Mouse (Mus musculus): ENCODE measurements around the gene Oprd1. TPM values are rescaled to one million over a fixed set of nuclear protein-coding genes. Genes with fewer than 3 reads are reported as not detected.

Oprd1 gene
- 1.1 and 1.2 TPM in 2 replicates for polyA plus RNA-seq (2015; fragmentation: Nextera tagmentation; extraction: Ambion mirVana)

DNA sequence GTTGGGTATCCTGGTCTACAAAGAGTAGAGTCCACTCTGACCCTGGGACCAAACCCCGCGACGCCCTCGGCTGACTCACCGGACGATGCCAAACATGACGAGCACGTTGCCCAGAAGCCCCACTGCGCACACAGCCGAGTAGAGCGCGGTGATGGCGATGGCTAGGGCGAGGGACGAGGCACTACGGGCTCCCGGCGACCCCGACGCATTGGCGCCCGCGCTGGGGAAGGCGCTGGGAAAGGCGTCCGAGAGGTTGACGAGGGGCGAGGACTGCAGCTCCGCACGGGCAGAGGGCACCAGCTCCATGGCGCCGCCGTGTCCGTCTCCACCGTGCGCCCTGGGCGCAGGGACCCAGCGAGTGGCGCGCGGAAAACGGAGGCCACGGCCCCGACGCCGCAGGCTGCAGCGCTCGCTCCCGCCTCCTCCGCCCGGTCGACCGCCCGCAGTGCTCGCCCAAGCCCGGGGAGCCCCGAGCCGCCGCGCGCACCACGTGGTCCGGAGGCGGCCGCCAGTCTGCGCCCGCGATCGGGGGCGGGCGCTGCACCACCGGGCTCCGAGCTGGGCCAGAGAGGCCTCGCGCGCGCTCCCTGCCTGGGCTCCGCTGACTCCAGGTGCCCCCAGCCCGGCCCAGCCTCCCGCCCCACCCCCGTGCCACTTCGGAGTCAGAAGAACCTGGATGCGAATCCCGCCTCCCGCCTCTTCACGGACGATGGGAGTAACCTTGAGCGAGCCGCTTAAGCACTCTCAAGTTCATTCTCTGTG lies at the start of gene Oprd1:
Gene Oprd1, minus strand, starts transcription at position 407 of the 762 bp plus-strand sequence.

GRCm38 (mm10) chr4:132074933-132075769 lies 69.1 kb downstream of the Oprd1 start, which contains the start of gene Epb41:
TSS of gene Epb41 (minus strand) at chr4:132075321.

GRCm38 (mm10) chr4:132074077-132074932 lies 70.0 kb downstream of the Oprd1 start, which contains the start of gene Gm10300:
TSS of gene Gm10300 (plus strand) at chr4:132074697.

Other genes with a start within 250 kb of the Oprd1 start
- gene Tmem200b, start 222.7 kb downstream of the Oprd1 start, polyA plus RNA-seq (2015; fragmentation: Nextera tagmentation; extraction: Ambion mirVana) = 1.2 and 1.5 TPM in 2 replicates
- 0.10 TPM in 1 of 2 replicates, not detected in the other for gene Gm10300, start 69.8 kb downstream of the Oprd1 start, polyA plus RNA-seq (2015; fragmentation: Nextera tagmentation; extraction: Ambion mirVana)
- gene Epb41, start 69.2 kb downstream of the Oprd1 start, polyA plus RNA-seq (2015; fragmentation: Nextera tagmentation; extraction: Ambion mirVana) = 21.9 and 22.0 TPM in 2 replicates
- gene Ythdf2, start 67.8 kb upstream of the Oprd1 start, polyA plus RNA-seq (2015; fragmentation: Nextera tagmentation; extraction: Ambion mirVana) = 63.8 and 68.9 TPM in 2 replicates
- gene Gmeb1, start 117.1 kb upstream of the Oprd1 start, polyA plus RNA-seq (2015; fragmentation: Nextera tagmentation; extraction: Ambion mirVana) = 22.1 and 28.6 TPM in 2 replicates
- gene Taf12, start 129.9 kb upstream of the Oprd1 start, polyA plus RNA-seq (2015; fragmentation: Nextera tagmentation; extraction: Ambion mirVana) = 31.2 and 32.7 TPM in 2 replicates
- 6.8 and 7.2 TPM in 2 replicates for gene Rab42, start 158.9 kb upstream of the Oprd1 start, polyA plus RNA-seq (2015; fragmentation: Nextera tagmentation; extraction: Ambion mirVana)
- 66.7 and 68.6 TPM in 2 replicates for gene Trnau1ap, start 185.1 kb upstream of the Oprd1 start, polyA plus RNA-seq (2015; fragmentation: Nextera tagmentation; extraction: Ambion mirVana)
- 17.7 and 18.7 TPM in 2 replicates for gene Rcc1, start 209.1 kb upstream of the Oprd1 start, polyA plus RNA-seq (2015; fragmentation: Nextera tagmentation; extraction: Ambion mirVana)

All from neural tube, postnatal 0 days (tissue).